Mouse (Mus musculus): ENCODE results near the gene Pcsk5.

The Pcsk5 gene

DNA sequence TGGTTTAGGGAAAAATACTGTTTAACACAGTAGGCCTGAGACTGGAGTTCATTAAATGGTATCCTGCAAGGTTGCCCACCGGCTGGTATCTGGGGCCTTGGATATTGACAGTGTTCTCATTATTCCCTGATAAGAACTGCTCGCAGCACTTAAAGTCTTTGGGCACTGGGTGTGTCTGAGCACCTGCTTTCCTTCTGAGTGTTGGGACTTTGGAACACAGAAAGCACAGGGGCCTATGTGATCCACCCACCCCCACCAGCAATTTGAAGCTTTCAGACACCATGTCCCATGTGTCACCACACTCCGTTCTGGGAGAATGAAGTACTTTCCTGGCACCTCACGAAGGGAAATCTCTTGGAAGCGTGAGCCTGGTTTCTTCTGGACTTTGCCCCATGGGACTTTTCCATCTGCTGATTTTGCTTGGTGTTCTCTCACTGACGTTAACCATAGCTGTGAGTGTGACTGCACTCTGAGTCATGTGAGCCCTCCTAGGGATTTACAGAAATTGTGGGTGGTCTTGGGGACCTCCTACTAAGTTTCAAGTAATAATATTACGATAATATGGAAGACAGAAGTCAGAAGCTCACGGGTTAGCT lies 92.9 kb downstream of the Pcsk5 start:
- DNase-seq (ENCODE audit: low read depth, low spot score) = no peak

DNA sequence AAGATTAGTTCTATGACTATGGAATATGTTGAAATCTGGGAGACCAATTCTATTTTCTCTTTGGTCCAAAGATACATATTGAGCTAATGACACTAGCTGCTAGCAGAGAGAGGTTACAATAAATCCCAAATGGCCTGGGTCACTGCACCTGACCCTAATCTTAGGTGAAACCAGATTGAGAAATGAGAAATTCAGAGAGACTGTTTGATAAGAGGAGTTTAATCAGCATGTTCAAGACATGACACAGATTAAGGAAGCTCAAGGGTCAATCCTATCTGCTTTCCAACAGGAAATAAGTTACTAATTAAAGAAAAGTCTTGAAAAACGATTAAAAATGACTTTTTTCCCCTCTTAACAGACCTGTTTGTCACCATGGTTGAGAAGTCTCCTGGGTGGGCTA lies 96.0 kb downstream of the Pcsk5 start:
- no peak for DNase-seq (ENCODE audit: low read depth, low spot score)

DNA sequence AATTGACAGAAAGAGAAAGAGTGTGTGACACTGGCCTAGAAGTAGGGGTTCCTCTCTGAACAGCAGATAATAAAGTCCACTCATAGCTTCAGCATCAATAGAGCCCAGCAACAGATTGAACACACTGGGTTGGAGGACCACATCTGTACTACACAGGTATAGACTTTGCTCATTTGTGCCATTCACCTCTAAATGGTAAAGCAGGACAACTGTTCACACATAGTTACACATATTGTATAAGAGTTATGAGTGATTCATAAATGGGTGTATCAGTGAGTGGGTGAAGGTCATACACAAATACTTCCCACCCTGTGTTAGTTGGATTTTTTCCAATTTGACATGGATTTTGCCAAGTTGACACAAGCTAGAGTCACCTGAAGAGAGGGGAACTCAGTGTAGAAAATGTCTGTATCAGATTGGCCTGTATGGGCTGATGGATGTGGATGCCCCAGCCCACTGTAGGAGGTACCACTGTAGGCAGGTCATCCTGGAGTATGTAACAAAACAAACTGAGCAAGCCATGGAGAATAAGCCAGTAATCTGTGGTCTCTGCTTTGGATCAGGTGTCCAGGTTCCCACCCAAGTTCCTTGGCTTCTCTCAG lies 104.7 kb downstream of the Pcsk5 start:
- no peak for DNase-seq (ENCODE audit: low read depth, low spot score)

DNA sequence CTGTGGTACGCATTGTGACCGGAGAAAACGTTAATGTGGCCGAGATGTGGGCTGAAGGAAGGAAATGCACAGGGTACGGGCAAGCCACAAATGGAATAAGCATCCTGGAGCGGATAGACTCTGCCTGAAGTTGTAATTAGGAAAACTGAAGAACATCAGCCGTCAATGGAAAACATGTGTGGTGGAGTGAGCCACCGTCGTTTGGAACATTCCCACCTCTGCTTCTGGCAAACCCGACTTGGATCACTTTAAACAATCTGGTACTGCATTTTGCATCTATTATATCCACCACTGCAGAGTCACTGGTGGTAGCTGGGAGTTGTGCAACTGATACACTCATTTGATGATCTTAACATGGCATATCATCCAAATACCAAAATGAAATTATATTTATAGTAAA lies 120.4 kb downstream of the Pcsk5 start:
- no peak for DNase-seq (ENCODE audit: low read depth, low spot score)

DNA sequence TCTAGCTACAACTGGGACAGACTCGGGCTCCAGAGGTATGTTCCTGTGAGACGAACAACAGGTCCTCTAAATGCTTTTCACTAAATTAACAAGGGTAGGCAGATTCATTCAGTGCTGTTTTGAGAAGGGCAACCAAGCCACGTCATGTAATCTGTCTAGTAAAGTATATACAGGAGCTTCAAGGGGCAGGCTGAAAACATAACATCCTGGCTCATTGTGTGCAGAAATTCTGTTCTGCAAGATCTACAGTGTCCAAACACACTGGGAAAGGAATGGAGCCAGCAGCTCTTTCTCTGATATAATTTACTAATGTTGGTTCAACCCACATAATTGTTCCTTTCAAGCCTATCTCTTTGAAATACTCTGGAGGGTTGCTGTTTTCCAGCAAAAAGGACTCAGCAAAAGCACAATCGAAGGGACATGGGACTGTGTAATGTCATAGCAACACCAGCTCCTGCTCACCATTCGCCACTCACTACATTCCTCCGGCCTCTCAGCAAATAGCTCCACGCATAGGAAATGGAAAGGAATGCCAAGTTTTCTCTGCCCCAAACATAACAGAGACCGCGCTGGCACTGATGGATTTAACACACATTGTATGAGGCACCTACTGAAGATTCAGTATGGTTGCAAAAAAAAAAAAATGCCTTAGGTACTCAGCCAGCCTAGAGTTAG lies 122.0 kb downstream of the Pcsk5 start:
- DNase-seq (ENCODE audit: low read depth, low spot score) = no peak

DNA sequence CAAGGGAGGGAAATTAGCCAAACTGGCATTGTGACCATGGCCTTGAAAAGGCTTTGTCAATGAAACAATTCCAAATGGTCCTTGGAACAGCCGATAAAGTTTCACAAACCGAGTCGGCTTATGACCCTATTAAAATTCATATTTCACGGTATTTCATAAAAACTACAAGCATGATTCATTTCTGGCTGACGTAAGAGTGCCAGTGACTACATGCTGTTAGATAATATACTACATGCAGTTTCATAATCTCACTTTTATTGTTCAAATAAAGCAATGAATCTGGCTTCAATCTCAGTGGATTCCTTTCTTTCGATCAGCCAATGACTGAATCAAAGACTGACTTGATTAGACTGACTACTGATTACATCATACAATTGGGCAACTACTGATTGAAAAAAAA lies 145.8 kb downstream of the Pcsk5 start:
- no peak for DNase-seq (ENCODE audit: low read depth, low spot score)

DNA sequence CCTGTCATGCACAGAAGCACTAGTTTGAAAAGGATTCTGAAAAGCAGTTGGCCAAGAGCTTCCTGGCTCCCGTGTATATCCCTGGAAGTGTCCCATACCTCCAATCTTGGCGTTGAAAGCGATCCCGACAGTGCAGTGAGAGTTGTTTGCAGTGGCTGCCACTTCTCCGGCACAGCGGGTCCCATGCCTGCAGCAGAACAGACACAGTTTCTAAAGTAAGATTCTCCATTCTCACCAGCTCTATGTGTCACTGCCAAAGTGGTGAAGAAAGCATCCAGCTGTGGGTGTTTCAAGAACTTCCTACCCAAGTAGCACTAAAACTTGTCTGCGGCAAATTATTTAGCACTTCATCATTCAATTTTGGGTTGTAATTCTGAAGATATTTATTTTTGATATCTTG lies 159.1 kb downstream of the Pcsk5 start:
- DNase-seq (ENCODE audit: low read depth, low spot score) = no peak

DNA sequence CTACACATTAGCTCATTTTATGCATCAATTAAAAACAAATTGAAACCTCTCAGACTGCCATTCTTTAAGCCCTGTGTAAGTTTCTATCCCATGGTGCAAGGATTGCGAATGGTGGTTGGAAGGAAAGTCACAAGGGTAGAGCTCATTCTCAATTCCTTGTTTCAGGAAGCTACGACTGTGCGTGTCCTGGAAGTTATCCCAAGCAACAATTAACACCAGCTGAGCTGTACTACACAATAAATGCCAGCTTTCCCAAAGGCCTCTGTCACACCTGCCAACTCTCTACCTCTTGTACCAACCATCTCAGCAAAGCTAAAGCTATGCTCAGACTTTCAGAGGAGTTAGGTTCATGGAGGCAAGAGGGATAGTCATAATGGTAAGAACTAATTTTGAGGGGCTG lies 174.8 kb downstream of the Pcsk5 start:
- no peak for DNase-seq (ENCODE audit: low read depth, low spot score)

DNA sequence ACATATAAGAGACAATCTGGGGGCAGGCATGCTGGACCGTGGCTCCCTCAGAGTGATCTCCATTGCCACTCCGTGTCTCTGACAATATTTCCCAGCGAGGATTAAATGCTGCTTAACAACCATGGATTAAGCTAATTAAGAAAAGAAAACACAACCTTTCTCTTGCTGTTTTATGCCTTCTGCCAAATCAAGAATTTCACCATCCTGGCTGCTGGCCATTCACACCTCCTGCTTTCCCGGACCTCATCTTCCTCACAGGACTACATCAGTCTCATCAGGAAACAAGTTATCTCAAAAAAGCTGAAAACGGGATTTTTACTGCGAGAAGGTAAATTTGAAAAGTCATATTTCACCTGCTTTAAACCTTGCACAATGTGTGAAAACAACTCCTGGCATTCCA lies 175.2 kb downstream of the Pcsk5 start:
- DNase-seq (ENCODE audit: low read depth, low spot score) = no peak

DNA sequence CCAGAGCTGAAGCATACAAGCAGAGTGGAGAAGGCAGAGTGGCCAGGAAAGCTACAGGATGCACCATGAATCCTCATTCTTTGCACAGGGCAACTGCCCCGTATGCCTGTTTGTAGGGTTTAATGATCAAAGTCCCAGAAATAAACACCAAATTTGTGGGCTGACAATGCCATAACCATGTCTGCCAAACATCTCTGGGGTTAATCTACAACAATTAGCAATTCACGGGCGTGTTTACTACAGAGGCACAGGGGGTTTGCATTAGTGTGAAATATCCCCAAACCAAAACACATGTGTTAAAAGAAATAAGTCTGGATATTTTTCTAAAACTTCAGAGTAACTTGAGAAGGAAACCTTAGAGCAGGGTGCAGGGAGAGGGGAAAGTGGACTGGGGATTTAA lies 178.1 kb downstream of the Pcsk5 start:
- DNase-seq (ENCODE audit: low read depth, low spot score) = no peak

DNA sequence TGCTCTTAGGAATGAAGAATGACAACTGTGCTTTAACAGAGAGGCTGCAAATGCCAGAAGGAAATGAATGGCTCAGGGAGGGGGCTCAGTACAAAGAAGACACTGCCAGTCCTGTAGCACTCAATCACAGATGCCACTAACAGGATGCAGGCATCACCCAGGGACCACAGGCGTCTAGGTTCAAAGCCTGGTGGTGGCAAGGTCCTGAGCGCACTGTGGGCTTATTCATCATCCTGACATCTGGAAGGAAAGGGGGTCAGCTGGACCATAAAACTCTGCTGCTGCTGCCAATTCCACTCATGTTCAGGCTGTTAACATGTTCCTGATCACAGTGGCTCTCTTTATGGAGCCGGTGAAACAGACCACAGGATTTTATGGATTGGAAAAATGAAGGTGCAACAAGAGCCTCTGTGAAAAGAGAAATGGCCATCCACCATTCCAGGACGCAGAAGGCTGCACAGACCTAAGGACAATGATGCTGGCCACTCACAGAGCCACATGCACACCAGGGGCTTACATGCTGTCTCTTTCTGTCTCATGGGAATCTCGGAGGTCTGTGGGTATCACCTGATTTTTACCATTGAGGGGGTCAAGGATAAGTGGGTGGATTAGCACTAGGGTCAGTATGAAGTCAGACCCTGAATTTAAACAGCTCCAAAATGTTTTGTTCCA lies 186.5 kb downstream of the Pcsk5 start:
- DNase-seq (ENCODE audit: low read depth, low spot score) = no peak

DNA sequence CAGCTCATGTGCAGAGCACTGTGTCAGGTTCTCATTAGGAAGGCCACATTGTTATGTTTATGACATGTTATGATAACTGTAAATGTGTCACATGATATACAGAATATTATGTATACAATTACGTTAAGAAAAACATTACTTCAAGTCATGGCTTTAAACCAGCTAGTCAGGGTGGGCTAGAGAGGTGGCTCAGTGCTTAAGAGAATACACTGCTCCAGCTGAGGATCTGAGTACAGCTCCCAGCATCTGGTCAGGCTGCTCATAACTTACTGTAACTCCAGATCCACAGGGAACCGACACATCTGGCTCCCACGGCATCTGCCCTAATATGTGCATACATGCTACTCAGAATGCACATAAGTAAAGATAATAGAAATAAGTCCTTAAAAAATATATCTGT lies 187.5 kb downstream of the Pcsk5 start:
- DNase-seq (ENCODE audit: low read depth, low spot score) = no peak

DNA sequence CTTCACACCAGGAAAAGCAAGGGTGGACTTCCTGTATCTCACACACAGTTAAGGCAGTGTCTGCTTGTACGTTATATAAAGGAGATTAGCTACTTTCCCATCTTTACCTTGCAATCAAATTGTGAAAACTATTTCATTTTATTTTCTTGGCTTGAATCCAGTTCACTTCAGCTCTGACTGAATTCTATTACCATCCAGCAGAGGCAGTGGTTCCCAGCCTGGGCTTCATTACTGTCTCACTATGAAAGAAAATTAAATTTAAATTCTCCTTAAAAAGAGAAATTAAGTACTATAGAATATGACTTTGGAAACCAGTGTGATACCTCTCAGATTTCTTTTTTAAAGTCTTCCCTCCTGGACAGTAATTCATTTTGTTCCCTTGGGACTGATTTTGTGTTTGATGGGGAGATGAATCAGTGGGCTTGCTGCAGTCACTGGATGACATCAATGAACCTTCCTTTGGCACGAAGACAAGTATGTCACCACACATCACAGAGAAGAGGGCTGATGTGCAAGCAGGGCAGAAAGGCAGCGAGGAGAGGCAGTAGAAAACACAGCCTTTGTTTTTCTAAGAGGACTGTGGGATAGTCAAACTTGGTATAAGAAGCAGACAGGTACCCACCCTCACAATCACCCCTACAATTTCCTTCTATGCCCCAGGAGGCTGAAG lies 194.2 kb downstream of the Pcsk5 start:
- no peak for DNase-seq (ENCODE audit: low read depth, low spot score)

DNA sequence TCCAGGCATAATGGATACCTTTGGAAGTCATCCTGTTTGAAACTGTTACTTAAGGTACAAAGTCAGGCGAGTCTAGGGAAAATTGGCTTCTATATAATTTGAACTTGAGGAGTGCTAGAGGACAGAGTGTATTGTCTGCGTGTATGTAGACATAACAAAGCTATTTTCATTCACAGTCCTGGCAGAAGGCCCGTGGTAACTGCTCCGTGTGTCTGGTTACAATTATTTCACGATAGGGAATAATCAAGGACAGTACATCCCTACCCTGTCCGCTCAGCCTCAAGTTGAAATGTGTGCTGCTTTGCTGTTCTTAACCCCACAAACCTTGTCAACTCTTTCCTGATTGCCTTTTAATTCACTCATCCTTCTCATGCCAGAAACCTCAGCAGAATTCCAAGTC lies 201.4 kb downstream of the Pcsk5 start:
- DNase-seq (ENCODE audit: low read depth, low spot score) = no peak

DNA sequence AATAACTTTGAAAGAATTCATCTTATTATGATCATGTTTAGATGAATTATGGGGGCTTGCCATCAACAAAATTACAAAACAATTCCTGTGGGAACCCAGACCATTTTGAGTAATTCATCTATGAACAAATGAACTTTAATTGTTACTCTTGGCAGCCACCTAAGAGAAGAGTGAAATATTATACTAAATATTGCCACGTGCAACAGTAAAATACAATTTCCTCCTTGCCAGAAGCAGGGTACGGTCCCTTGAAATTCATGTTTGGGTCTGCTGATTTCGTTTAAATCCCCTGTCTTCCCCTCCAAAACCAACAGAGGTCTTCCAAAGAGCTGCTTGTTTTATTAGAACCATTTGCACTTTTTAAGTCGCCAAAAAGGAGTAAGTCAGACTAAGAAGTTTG lies 221.8 kb downstream of the Pcsk5 start:
- DNase-seq (ENCODE audit: low read depth, low spot score) = no peak

DNA sequence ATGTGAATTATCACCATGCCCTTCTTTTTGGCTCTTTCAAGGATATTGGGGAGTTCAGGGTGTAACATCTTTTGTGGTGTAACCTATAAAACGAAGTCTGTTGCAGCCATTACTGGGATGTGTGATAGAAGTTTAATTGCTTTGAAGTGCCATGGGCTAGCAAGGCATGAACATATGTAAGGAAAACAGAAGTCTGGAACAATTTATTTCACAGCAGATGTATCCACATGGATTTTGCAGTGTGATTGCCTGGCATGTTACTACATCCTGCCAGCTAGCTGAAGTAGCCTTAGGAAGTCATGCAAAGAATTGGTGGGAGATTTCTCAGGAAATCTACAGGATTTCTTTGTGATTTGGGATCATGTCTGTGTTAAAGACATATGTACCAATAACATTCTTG lies 230.9 kb downstream of the Pcsk5 start:
- no peak for DNase-seq (ENCODE audit: low read depth, low spot score)

DNA sequence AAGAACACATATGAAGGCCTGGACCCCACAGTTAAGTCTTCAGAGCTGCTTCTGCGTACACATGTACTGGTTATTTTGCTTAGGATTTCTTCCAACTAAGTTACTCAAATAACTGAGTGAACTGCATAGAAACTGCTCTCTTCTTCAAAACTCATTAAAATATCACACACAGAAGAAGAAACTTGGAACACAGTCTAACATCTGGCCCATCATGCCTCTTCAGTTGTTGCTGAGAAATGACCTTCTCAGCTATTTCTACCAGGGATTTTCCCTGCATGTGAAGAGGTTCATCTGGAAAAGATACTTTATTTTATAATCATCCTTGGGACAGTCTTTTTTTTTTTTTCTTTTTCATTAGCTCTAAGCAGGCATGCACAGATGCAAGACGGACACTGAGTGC lies 231.3 kb downstream of the Pcsk5 start:
- DNase-seq (ENCODE audit: low read depth, low spot score) = no peak

DNA sequence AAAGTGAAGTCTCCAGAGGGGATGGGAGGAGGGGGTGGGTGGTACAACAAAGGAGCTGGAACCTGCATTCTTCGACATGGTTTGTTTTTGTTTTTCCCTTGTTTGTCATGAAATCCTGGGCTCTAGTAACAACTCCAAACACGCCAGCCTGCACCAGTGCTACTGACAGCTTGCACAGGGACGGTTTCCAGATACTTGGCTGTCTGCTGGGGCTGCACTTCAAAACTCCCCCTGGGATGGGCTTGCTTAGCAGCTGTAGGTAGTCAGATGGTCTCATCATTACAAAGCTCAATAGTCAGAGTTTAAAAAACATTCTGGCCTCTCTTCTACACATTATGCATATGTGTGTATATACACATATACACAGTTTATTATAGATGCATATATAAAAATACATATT lies 234.1 kb downstream of the Pcsk5 start:
- no peak for DNase-seq (ENCODE audit: low read depth, low spot score)

DNA sequence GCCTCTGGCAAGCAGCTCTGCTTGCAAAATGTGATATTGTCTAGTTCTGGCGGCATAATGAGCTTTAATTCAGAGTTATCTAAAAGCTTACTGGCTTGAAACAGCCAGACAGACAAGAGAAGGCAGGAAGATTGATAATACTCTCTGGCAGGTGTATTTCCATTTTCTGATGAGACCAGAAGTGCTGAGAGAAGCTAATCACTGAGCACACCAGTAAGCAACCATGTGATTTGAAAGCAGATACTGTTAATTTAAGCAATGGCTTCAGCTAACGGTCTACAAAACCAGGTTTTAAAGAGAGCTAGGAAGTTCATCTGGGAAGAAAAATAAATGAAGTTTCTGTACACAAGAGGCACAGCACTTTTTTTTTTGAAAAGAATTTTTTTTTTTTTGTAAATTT lies 237.1 kb downstream of the Pcsk5 start:
- no peak for DNase-seq (ENCODE audit: low read depth, low spot score)

DNA sequence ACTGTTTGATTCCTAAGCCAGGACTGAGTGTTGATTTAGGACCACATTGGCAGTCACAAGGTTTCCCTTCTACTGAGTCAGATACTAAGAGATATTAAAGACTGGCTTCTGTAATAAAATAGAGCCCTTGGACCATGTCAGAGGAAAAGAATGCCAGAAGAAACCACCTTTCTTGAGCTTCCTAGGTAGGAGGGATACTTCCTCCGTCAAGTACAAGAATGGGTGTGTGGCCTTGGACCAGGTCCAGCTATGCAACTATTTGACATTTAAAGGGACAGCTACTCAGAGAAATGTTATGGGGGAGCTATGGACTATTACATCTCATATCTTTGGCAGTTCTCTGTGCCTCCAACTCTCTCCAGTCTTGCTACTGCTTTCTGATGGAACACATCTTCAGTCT lies 244.6 kb downstream of the Pcsk5 start:
- DNase-seq (ENCODE audit: low read depth, low spot score) = no peak

DNA sequence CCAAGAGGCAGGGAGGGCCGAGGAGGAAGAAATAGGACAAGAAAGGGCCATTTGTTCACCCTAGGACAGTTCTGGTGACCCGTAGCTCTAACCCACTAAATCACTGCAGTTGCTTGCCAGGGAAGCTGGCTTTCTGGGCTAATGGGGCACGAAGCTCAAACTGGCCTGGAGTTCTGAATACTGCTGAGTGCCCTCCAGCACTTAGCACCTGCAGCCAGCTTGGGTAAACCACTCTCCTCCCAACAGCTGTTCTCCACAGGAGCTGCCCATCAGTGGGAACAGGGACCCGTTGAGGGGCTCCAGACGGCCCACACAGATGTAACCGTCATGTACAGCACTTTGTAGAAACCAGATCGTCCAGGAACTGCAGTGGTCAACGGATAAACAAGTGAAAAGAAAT lies 246.1 kb downstream of the Pcsk5 start:
- no peak for DNase-seq (ENCODE audit: low read depth, low spot score)

DNA sequence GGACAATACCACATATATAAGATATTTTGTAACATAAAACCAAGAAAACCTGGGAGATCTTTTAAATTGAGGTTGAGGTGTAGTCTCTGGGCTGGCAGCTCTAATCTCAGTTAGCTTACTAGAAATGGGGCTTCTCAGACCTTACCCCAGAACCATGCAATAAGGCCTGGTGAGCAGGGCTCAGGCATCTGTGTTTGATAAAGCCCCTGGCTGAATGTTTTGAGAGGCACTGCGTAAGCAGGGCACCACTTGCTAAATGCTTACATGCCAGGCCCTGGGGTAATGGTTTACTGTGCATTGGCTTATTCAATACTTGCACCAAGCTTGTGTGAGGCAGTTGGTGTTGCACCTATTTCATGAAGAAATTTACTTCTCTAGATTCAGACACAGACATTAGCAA lies 247.1 kb downstream of the Pcsk5 start:
- no peak for DNase-seq (ENCODE audit: low read depth, low spot score)

All from ES-CJ7 (cell line).